Mouse (Mus musculus) spleen, postnatal 4 days (tissue): Measurements from ENCODE around the gene Parp14.

ENCODE experiments used
- DNase-seq, 2 experiments: peaks; one replicate each; pipeline ENCODE4 v3.0.0; 2022; ENCODE audit warnings: low spot score in 2 of 2

Gene Parp14

DNA sequence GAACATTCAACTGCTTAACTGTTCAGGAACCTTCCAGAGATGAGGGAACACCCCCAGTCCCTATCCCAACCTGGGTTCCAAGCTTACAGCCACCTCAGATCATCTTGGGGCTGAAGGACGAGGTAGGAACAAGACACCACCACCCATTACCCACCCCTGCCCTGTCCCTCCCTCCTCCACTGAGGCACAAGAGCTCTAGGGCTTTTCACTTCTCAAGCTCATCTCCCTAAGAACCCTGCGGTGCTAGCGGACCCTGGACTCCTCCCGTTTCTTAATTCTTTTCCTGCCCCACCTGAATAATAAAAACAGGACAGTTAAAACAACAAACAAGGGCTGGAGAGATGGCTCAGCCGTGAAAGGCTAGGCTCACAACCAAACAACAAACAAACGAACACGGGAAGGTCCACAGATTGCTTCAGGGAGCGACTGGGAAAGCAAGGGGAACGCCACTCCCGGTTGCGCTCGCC is 730 bp downstream of the Parp14 start:
- no peak for DNase-seq

DNA sequence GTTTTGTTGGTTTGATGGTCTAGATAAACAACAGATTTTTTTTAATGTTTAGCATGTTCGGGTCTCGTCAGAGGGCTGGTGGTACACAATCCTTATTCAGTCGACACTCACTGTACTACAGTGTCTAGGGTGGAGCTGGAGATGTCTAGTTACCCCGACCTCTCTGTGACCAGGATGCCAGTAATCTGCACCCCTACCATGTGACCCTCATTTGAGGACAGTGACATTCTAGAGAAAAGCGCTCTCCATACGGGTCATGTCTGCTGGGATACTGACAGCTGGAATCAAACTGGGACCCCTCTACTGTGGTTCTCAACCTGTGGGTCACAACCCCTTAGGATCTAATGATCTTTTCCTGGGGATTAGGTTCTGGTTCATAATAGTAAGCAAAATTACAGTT is 1.7 kb downstream of the Parp14 start:
- no peak for DNase-seq

DNA sequence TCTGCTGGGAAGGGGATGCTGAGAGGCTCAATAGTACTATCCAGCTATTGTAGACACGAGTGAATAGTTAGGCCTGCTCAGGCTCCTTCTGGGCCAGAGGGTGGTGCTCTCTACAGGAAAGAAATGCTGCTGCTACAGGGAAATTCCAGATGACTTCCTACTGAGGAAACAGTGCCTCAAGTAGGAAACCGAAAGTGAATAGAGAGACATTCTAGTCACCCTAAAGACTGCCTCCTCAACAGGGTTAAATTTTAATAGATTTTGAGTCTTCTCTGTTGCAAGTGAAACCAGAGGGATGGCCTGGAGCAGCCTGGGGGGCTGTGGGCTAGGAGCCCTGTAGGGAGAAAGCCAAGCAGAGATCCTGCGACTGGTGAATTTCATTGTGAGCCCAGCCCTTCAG is 2.2 kb downstream of the Parp14 start:
- no peak for DNase-seq

DNA sequence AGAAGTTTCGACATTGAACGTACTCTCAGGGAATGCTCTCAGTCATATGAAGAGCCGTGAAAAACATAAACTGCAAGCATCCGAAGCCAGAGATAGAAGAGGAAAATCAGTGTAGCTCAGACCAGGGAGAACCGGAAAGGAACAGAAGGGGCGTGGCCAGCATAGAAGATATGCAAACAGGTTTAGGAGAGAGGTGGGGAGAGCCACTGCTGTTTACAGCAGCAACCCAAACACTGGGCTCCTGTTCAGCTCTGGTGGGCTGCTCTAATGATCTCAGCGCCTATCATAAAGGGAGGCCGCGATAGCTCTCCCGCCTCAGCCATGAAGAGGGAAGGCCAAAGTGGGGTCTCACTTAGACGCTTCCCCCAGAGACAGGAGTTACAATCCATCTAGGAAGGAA is 3.6 kb downstream of the Parp14 start:
- no peak for DNase-seq

DNA sequence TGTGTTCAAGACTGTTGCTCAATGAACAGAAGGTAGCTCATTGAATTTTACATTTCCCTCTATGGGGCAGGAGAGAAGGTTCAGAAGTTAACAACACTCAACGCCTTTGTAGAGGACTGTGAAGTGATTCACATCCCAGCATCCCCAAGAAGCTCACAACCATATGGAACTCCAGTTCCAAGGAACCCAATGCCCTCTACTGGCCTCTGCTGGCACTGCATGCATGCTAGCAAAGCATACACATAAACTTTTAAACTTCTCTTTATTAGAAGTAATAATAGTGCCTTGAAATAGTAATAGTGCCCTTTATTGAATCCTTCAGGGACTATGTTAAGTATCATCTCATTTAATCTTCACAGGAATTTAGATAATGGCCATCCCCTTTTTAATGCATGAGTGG is 9.3 kb downstream of the Parp14 start:
- peak; percentile 21 to 69 for DNase-seq

DNA sequence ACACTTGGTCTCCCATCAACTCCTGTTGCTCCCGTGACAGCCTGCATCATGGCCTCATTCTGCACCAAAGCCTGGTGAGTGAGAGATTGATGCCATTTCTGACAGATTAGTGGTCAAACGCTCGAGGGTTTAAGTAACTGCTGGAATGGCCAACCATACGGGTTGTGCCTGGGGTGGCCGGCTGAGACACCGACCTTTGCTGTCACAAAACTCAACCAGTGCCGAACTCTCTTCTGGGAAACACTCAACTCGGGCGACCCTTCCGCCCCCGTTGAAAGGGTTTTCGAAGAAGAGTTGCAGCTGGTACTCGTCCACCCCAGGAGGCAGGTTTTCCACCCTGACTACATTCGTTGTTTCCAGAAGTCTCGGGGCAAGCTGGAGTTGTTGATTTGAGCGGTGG is 11.1 kb downstream of the Parp14 start:
- peak in 1 of 2 experiments; percentile 18 for DNase-seq

DNA sequence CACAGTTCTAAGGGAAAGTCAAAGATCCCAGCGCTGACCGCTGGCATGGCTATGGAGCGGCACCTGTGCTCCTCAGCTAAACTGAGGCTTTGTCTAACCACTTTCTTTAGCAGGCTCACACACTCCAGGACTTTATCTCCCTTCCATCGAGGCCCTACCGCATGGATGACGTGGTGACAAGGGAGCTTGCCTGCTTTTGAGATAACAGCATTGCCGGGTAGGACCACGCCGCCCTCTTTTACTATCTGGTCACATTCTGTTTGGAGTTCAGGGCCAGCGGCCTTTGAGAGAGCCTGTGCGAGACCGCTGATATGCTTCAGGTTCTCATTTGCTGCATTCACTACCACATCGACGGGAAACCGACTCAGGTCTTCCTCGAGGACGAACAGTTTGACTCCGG is 14.6 kb downstream of the Parp14 start:
- peak in 1 of 2 experiments; percentile 28 for DNase-seq

DNA sequence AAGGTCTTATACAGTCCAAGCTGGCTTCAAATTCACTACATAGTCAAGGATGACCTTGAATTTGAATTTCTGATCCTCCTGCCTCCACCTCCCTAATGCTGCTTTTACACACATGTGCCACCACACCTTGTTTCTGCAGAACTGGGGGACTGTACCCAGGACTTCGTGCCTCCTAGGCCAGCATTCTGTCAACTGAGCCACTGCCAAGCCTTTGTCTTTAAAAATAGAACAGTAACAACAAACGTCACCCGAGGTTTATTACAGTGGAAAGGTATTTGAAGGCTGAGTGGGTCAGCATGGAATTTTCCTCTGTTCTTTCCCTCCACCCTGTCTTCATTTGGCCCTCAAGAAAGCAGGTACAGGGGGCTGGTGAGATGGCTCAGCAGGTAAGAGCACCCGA is 15.5 kb downstream of the Parp14 start:
- DNase-seq: no peak

DNA sequence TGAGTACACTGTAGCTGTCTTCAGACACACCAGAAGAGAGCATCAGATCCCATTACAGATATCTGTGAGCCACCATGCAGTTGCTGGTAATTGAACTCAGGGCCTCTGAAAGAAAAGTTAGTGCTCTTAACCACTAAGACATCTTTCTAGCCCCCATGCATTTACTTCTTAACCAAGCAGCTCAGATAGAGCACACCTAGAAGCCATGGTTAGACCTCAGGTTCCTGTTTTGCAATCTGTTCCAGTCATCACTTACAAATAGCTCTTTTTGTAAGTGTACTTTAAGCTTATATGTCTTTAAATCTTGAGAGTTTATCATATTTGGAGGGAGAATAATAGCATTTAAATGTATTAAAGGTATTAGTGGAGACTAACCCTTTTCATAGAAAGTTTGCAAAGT is 24.2 kb downstream of the Parp14 start:
- DNase-seq: no peak

DNA sequence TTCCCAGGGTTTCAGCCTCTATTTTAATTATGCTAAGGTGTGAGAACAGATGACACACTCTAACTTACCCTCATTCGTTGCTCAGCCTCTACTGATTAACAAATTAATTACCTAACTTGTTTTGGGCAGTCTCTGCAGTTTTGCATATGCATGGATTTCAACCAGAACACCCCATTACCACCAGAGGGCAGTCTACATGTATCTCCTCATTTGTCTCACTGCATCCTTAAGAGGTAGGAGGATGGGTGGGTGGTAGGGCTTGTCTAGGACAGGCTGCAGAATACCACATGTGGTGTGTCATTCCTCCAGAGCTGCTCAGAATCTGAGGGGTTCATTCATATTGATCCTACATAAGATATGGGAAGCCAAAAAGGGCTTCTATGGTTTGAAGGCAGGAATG is 31.7 kb downstream of the Parp14 start:
- peak in 1 of 2 experiments; percentile 61 for DNase-seq

DNA sequence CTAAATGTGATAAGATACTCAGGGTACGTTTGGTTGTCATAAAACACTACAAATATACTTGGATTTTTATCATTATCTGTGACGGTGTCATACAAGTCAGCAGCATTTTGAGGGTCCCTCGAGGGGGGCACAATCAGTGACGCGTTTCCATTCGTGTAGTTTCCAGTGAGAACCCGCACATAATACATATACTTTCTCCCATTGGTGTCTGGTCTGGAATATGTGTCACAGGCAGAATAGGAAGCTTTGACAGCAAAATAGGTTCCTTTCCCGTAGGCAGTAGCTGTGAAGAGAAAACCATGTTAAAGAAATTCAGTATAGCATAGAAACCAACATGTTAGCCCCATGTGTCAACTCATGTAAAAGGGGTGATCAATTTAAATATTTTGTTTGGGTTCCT is 36.7 kb downstream of the Parp14 start:
- DNase-seq: no peak

DNA sequence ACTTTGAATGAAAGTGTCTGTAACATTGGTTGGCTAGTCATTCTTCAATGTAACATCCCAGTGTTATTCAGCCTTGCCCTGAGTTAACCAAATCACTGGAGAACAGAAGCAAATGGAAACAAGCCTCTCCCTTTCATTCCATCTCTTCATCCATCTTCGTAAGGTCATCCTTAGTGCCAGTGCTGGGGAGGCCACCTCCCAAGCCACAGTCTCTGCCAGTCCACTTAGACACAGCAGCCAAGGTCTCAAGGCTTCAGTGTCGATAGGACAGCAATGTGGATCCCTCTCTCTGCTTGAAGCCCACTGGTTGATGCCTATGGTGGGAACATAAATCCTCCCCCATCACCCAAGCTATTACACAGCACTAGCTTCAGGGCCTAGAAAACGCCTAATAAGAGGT is 38.4 kb downstream of the Parp14 start:
- no peak for DNase-seq

DNA sequence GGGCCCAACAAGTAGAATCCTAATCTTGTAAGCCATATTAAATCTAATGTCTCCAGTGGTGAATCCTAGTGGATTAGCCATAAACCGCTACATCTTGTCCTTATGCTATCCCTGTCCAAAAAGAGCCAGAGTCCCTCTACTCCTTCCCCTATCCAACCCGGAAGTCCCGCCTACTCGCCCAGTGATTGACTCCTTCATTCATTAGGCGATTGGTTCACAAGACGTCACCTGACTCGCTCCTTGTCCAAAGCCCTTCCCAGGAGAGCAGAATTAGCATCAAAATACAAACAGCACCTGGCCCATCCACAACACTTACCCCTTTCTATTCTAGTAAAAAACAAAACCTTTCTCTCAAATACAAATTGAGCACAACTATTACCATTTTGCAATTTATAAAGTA is 41.3 kb downstream of the Parp14 start:
- DNase-seq: no peak

DNA sequence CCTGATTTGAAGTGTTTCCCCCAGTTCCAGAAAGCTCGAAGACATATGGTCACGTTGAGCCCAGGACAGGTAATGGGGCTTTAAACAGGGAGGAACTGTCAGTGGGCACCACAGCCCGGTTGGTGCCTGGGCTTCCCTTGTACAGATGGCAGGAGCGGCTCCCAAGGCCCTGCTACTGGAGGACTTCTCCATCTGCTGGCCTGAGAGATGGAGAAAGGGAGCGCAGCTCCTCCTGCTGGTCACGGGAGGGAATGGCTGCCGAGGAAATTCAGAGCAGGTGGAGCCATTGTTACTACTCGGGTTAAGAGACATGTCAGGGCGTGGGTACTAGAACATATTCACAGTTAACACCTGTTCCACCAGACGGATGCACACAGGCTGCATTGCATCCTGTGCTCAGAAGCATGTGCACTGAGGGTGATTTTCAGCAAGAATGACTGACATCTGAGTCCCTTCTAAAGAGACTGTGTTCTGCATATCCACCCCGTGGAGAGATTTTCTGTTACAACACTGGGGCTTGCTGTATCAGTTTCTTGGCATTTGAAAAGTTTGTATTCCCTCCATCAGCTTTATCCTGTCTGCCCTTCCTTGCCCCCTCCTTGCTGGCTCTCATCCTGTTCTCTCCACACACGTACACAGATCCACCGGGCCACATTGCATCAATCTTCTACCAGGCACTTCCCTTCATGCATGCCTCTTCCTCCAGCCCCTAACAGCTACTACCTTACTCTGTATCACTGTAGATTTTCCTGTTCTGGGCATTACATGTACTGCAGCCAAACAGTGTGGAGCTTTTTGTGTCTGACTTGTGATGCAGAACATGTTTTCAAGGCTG is 53.9 kb downstream of the Parp14 start:
- DNase-seq: peak; percentile 82 to 92

DNA sequence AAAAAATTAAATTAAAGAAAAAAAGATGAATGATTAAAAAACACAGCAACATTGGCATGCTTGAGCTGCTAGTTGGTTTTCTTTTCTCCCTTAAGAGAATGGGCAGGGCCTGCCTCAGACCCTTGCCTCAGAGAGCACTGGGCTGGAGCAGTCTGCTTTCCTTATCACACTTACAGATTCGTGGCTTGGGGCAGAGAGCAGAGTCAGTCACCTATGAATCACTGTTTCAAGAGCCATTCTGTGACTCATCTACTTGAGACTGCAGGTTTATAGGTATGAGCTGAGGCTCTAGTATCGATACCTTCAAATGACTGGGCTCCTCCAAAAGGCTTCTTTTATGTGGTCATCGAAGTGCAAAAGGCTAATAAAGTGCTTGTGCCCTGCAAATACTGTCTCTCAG is 58.2 kb downstream of the Parp14 start:
- DNase-seq: no peak

DNA sequence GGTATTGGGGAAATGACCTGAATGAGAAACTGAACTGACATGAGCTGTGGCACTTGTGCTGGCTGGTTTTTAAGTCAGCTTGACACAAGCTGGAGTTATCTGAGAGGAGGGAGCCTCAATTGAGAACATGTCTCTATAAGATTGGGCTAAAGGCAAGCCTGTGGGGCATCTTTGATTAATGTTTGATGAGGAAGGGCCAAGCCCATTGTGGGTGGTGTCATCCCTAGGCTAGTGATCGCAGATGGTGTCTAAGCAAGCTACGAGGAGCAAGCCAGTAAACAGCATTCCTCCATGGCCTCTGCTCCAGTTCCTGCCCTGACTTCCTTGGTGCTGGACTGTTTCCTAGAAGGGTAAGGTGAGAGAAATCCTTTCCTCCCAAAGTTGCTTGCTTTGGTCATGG is 62.5 kb downstream of the Parp14 start:
- peak in 1 of 2 experiments; percentile 46 for DNase-seq

DNA sequence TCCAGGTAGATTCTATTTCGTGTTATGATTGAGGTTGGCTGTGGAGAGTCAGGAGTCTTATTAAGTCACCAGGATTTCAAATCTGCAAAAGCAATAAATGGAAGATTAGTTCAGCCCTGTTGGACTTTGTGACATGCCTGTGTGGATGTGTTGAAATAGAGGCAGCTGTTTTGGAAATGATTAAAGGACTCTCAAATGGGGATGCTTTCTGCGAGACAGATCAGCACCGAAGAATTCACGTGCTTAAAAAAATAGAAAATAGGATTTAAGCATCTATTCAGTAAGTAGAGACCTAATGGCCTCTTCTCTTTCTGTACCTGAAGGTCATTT is 63.7 kb downstream of the Parp14 start:
- no peak for DNase-seq

DNA sequence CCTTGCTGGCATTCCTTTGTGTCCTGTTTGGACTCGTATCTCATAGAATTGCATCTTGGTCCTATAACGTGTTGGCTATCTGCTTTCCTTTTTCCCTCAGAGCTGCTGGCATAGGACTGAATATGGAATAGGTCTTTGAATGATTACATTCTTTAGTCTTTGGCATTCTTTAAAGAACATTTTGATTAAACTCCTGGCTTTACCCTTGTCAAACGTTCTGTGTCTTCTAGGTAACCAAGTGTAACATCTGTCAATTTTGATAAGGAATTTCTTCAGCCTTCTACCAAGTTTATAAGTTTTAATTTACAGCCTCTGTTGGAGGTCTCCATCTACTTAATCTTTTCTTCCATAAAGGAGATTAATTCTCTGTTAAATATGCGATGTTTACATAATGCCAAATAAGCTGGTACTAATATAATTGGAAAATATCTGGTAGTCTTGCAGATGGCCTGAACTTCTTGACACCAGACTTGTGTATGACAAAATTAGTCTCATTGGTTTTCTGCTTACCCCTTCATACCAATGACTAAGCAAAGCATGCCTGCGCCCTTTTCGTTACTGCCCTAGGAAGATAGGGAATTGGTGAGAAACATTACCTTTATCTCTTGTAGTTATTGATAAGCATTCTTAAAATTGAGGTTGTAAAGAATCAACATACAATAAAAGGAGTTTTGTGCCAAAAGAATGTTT is 64.2 kb downstream of the Parp14 start:
- DNase-seq: peak in 1 of 2 experiments; percentile 45

DNA sequence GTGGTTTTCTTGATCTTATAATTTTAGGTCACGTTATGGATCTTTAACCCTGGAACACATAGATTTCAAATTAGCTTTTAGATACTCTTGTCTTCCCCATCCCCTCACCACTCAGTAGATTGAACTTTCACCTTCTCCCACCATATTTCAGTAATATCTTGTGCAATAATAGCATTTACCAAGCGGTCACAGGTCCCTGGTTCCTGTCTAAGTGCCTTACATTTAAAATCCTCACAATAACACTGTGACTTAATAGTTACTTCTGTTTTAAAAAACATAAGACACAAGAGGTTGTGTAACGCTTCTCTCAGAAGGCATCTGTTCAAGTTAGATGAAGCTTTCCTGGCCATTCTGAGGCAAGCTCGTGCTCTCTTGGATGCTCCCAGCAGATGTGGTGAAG is 67.6 kb downstream of the Parp14 start:
- DNase-seq: no peak

DNA sequence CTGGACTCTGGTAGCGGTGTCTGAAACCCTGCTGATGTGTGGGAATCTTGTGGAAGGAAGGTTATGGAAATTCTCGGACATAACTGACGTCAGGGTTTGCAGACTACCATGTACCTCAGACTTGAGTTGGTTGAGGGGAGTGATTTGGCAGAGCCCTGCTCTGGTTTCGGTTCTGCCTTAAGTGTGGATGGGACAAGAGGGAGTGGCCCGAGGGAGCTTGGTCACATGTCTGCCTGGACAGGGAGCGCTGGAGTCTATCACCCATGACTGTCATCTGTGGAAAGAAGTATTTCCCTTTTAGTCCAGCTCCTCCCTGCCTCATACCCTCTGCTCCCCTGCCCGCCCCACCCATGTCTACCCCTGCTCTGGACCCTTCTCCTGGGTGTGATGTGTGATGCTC is 69.2 kb downstream of the Parp14 start:
- no peak for DNase-seq

DNA sequence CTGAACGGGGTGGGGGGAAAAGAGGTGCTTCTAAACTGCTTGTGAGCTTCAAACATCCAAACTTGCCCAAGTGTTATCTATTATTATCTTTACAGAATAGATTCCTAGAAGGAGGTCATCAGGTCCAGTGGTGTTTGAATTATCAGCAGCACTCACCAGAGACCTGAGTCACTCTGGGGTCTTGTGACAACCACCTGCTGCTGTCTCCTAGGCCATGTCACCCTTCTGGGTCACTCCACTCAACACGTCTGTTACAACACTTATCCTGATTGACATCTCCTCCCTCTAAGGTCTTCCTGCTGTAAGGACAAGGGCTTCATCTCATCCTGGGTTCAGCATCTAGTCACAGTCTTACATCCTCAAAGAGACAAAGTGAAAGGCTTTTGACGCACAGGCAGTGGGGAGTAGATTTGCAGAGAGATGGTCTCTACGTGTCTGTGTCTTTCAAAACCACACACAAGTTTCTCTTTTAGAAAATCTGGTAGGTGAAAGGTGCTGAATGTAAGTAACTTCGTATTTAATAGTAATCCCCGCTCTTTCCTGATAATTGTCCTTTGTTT is 79.3 kb downstream of the Parp14 start:
- DNase-seq: no peak

DNA sequence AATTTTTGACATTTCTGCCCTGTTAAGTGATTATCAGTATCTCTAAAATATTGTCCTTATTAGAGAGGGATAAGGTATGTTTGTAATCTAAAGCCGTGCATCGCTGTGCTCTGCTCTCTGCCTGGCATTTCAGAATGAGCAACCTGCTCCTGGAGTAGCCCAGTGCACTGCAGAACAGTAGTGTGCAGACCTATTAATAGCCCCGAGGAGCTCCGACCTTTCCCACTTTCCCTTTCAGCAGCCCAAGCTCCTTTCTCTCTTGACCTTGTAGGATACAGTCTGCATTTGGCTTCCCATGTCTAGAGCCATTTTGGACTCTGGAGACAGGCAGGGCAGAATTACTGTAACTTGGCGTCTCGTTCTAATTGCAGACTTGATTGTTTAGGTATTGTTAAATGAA is 83.0 kb downstream of the Parp14 start:
- no peak for DNase-seq

DNA sequence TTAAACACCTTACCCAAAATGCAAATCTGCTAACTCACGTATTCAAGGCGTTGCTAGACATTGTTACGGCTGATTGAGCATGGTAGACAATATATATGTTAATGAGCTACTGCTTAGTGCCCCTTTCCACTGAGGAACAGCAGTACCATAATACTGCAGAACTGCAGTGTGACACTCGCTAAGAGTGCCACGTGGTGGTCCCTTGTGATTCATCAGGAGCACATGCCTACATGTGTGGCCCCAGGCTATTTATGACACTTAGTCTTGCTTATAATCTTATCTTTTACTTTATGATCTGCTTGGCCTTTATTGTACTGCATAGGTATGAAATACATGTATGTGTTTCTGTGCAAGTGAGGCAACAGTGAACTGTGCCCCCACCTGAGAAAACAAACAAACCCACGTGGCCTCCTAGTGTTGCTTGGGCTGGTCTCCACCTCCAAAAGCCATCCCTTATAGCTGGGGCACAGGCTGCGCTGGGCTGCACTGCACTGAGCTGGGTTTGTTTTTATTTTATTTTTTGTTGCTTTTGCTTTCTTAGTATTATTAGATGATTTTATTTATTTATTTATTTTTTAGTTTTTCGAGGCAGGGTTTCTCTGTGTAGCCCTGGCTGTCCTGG is 83.7 kb downstream of the Parp14 start:
- no peak for DNase-seq
